Mouse (Mus musculus) liver, embryonic 15.5 days (tissue): ENCODE measurements at regions not wholly inside any gene's neighbourhood (a gene's known extent, or its start where the extent isn't known, plus 50 kb on each side); places are given as distances from the start of the nearest gene placed in this dataset.

Experiments used
- ATAC-seq: fragments of 200-750 bp; cut with Nextera tagmentation; 2 replicates; pipeline ENCODE4 v1.8.0; 2017; ENCODE audit warnings: moderate number of reproducible peaks, mild to moderate bottlenecking, moderate library complexity; ENCODE audit not compliant: insufficient read depth
- H3K27ac ChIP-seq: fragments of 300-500 bp; sonication (generic); replicated peaks from 2 replicates; pipeline ENCODE4 v1.5.1; 2015; ENCODE audit warnings: mild to moderate bottlenecking, inconsistent platforms
- H3K27me3 ChIP-seq: fragments of 300-500 bp; sonication (generic); 2 replicates; pipeline ENCODE4 v1.6.1; 2015; ENCODE audit warnings: mild to moderate bottlenecking, inconsistent platforms
- H3K36me3 ChIP-seq: fragments of 300-500 bp; sonication (generic); replicated peaks from 2 replicates; pipeline ENCODE4 v1.6.1; 2015; ENCODE audit warnings: moderate library complexity, mild to moderate bottlenecking, inconsistent platforms
- H3K4me1 ChIP-seq: fragments of 300-500 bp; sonication (generic); replicated peaks from 2 replicates; pipeline ENCODE4 v1.6.1; 2015; ENCODE audit warnings: inconsistent platforms
- H3K4me2 ChIP-seq: fragments of 300-500 bp; sonication (generic); 2 replicates; pipeline ENCODE4 v1.6.1; 2015; ENCODE audit warnings: moderate library complexity, mild to moderate bottlenecking, inconsistent platforms
- H3K4me3 ChIP-seq: fragments of 300-500 bp; sonication (generic); replicated peaks from 2 replicates; pipeline ENCODE4 v1.5.1; 2015; ENCODE audit warnings: mild to moderate bottlenecking, inconsistent platforms
- H3K9ac ChIP-seq: fragments of 300-500 bp; sonication (generic); 2 replicates; pipeline ENCODE4 v1.6.1; 2015; ENCODE audit warnings: moderate library complexity, mild to moderate bottlenecking, inconsistent platforms
- H3K9me3 ChIP-seq: fragments of 300-500 bp; sonication (generic); replicated peaks from 2 replicates; pipeline ENCODE4 v1.6.1; 2016; ENCODE audit warnings: inconsistent platforms
- WGBS: fragments of 180-500 bp; shearing (Covaris S2); methylation state at CpG from one replicate; pipeline ENCODE4 v1.1.7; 2015; ENCODE audit warnings: mixed read lengths; ENCODE audit not compliant: insufficient replicate concordance; 5-methylcytosine and 5-hydroxymethylcytosine counted together

DNA sequence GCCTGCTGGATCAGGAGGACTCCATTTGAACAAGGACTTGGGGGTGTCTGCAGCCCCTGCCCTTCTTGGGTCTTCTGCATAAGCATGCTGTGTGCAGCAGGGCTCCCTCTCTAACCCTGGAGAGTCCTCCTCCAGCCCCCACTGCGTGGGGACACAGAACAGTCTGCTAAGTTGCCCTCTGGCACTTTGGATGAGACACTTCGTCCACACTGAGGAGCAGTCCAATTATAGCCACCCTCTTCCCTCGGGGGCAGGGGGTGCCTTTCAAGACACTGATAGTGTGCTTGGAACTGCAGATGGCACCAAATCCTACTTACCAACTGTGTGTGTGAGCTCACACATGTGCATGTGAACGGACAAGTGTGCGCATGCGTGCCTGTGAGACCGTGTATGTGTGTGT lies 65.9 kb upstream of the Slc45a1 start:
- no peak overlapping the region for H3K4me2 ChIP-seq
- no peak overlapping the region for H3K4me3 ChIP-seq
- H3K9me3 ChIP-seq, result no peaks in the 10 kb centered on the region
- WGBS, result 67% methylated on average over 7 of the region's 7 CpGs
- no peaks in the 10 kb centered on the region for H3K36me3 ChIP-seq
- H3K9ac ChIP-seq, result no peak overlapping the region
- no peaks in the 10 kb centered on the region for H3K4me1 ChIP-seq
- H3K27me3 ChIP-seq, result no peaks in the 10 kb centered on the region
- no peak for ATAC-seq
- no peak overlapping the region for H3K27ac ChIP-seq

DNA sequence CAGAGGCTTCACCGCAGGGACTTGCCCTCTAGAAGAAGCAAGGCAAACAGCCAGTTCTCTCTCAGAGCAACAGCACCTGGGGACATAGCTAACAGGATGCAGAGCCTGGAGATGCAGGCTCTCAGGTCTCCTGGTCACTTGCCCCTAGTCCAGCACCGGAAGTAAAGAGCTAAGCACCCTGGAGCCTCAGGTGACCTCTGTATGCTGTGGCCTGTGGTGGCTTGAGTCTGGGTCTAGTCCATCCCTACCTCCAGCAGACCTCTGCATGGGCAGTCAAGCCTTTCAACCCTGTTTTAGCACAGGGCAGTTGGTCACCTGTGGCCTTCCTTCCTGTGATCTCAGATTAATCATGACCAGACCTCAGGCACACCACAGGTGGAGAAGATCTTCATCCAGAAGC lies 63.1 kb upstream of the Slc45a1 start:
- no peak overlapping the region for H3K4me3 ChIP-seq
- ATAC-seq, result no peak
- H3K4me1 ChIP-seq, result 0 out of 2 replicates have a peak, but pooled peaks cover under 1% of the 10 kb centered on the region
- H3K4me2 ChIP-seq, result no peak overlapping the region
- 63% methylated on average over 2 of the region's 2 CpGs for WGBS
- H3K27me3 ChIP-seq, result no peaks in the 10 kb centered on the region
- no peak overlapping the region for H3K9ac ChIP-seq
- H3K27ac ChIP-seq, result no peak overlapping the region
- H3K36me3 ChIP-seq, result no peaks in the 10 kb centered on the region
- no peaks in the 10 kb centered on the region for H3K9me3 ChIP-seq

GRCm38 (mm10) chr4:150713291-150713690 lies 61.3 kb upstream of the Slc45a1 start:
- H3K4me1 ChIP-seq, result peaks cover 5% of the 10 kb centered on the region
- no peak overlapping the region for H3K9ac ChIP-seq
- H3K4me2 ChIP-seq, result no peak overlapping the region
- 14% methylated on average over 5 of the region's 5 CpGs for WGBS
- ATAC-seq, result no peak
- H3K9me3 ChIP-seq, result no peaks in the 10 kb centered on the region
- no peaks in the 10 kb centered on the region for H3K27me3 ChIP-seq
- no peak overlapping the region for H3K27ac ChIP-seq
- H3K36me3 ChIP-seq, result no peaks in the 10 kb centered on the region
- H3K4me3 ChIP-seq, result no peak overlapping the region

DNA sequence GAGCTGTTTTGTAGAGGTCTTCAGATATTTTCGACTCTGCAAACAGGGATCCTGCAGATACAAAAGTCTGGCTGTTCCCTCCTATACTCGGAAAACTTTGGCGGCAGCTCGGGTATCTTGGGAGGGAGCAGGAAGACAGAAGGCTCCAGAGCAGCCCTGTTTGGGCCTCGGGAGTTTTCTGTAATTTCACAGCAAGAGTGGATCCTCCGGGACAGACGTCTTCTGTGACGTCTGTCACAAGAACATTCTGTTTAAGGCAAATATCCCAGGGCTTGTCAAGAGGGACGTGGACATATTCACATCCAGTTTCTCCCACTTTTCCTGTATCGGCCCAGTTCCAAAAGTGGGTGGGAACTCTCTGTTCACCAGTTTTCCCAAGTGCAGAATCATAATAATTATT lies 60.9 kb upstream of the Slc45a1 start:
- Histone ChIP-seq H3K9ac (no peak overlapping the region), H3K9me3 (no peaks in the 10 kb centered on the region), H3K4me1 (peaks cover 9% of the 10 kb centered on the region), H3K27ac (no peak overlapping the region), H3K36me3 (no peaks in the 10 kb centered on the region), H3K4me3 (no peak overlapping the region), H3K27me3 (no peaks in the 10 kb centered on the region), H3K4me2 (no peak overlapping the region)
- 46% methylated on average over 10 of the region's 10 CpGs for WGBS
- no peak for ATAC-seq

- H3K27ac ChIP-seq, result no peak overlapping the region
- no peaks in the 10 kb centered on the region for H3K9me3 ChIP-seq
- no peak overlapping the region for H3K4me3 ChIP-seq
- WGBS, result 88% methylated on average over 6 of the region's 6 CpGs
- H3K4me2 ChIP-seq, result no peak overlapping the region
- H3K9ac ChIP-seq, result no peak overlapping the region
- peaks cover 12% of the 10 kb centered on the region for H3K4me1 ChIP-seq
- H3K36me3 ChIP-seq, result no peaks in the 10 kb centered on the region
- H3K27me3 ChIP-seq, result no peaks in the 10 kb centered on the region
- ATAC-seq, result no peak
These were observed 59.7 kb upstream of the Slc45a1 start for GRCm38 (mm10) chr4:150711646-150712045.

GRCm38 (mm10) chr4:150709391-150710130 lies 57.6 kb upstream of the Slc45a1 start:
- H3K36me3 ChIP-seq, result no peaks in the 10 kb centered on the region
- H3K4me2 ChIP-seq, result no peak overlapping the region
- H3K4me1 ChIP-seq, result peaks cover 12% of the 10 kb centered on the region
- no peaks in the 10 kb centered on the region for H3K27me3 ChIP-seq
- H3K4me3 ChIP-seq, result no peak overlapping the region
- 45% methylated on average over 11 of the region's 11 CpGs for whole genome bisulfite sequencing
- no peak overlapping the region for H3K9ac ChIP-seq
- no peak overlapping the region for H3K27ac ChIP-seq
- no peak for ATAC-seq
- no peaks in the 10 kb centered on the region for H3K9me3 ChIP-seq

DNA sequence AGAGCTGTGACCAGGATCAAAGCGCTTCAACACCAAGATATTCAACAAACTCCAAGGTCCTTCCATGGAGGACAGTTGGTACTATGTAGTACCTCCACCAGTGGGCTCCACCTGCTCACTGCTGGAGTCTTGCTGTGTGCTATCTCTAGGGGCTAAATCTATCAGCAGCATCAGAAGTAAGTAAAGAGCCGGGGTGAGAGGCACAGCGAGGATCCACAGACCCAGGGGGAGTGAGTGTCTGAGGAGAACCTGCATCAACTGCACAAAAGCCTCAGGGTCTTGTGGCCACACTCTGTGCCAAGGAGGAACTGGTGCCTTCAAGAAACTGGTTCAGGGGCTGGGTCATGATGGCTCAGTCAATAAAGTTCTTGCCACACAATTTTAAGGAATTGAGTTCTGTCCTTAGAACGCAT lies 56.6 kb upstream of the Slc45a1 start:
- no peak for ATAC-seq
- Histone ChIP-seq H3K4me1 (peaks cover 12% of the 10 kb centered on the region), H3K27ac (0 out of 2 replicates have a peak overlapping the region, but pooled peaks have one; percentile 77), H3K4me3 (no peak overlapping the region), H3K36me3 (no peaks in the 10 kb centered on the region), H3K27me3 (no peaks in the 10 kb centered on the region), H3K9me3 (no peaks in the 10 kb centered on the region), H3K9ac (no peak overlapping the region), H3K4me2 (no peak overlapping the region)
- WGBS, result 57% methylated on average over 4 of the region's 4 CpGs

DNA sequence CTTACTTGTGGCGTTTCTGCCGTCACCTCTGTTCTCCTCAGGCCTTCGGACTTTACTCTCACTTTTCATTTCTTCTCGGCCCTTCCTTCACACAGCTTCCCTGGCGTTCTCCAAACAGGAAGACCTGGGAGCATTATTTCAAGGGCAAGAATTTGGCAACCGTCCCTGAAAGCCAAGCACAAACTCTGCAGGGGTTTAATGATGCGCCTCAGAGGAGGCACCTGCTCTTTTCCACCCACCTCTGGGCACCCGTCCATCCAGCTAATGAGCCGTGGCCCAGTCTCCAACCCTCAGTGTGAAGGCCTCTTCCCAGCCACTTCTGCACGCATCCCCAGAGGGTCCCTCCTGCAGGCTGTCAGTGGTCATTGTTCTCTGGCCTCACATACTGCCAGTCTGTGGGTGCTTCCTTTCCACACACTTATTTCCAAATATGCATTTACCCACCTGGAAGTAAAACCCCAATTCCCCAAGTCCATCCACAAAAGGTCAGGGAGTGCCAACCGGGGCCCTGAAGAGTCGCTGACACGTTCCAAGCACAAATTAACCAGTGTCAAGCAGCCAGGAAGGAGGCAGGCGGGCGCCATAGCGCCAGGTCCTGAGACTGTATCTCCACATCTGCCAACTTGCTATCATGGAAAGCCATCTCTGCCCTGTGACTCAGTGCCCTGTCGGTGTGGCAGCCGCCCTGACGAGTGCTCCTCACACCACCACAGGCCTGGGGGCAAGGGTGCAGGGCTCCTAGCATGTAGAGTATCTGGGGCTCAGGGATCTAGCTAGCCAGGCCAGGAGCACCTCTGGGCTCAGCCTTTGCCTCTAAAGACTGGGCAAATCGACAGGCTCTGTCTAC lies 56.0 kb upstream of the Slc45a1 start:
- WGBS, result 62% methylated on average over 20 of the region's 20 CpGs
- H3K4me2 ChIP-seq, result no peak overlapping the region
- H3K27ac ChIP-seq, result peak overlapping the region; percentile 77
- H3K36me3 ChIP-seq, result no peaks in the 10 kb centered on the region
- H3K4me3 ChIP-seq, result no peak overlapping the region
- no peak for ATAC-seq
- H3K27me3 ChIP-seq, result no peaks in the 10 kb centered on the region
- peaks cover 12% of the 10 kb centered on the region for H3K4me1 ChIP-seq
- no peak overlapping the region for H3K9ac ChIP-seq
- H3K9me3 ChIP-seq, result no peaks in the 10 kb centered on the region

- H3K9ac ChIP-seq, result no peak overlapping the region
- H3K4me2 ChIP-seq, result no peak overlapping the region
- H3K4me3 ChIP-seq, result no peak overlapping the region
- H3K36me3 ChIP-seq, result no peaks in the 10 kb centered on the region
- peaks cover 12% of the 10 kb centered on the region for H3K4me1 ChIP-seq
- peak; percentile 75 for ATAC-seq
- 41% methylated on average over 19 of the region's 19 CpGs for WGBS
- H3K9me3 ChIP-seq, result no peaks in the 10 kb centered on the region
- no peaks in the 10 kb centered on the region for H3K27me3 ChIP-seq
- H3K27ac ChIP-seq, result peak overlapping the region; percentile 77
These were observed 55.1 kb upstream of the Slc45a1 start for GRCm38 (mm10) chr4:150706793-150707724.

DNA sequence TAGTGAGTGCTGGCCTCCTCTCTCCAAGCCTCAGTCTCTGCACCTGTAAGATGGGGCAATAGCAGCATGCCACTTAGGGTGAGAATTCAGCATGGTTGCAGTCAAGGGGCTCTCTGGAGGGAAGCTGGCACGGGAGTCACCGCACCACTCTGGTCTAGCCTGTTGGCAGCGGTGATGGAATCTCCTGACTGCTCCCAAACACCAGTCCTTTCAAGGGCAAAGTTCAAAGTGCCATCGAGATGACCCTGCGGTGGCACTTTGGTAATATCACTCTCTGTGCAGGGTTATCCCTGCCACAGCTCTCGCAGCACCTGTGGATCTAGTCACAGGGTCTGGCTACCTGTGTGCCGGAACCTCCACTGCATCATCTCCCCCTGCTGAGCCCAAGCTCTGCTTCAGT lies 54.3 kb upstream of the Slc45a1 start:
- Histone ChIP-seq H3K27ac (peak overlapping the region; percentile 54), H3K4me3 (no peak overlapping the region), H3K4me1 (peaks cover 12% of the 10 kb centered on the region), H3K27me3 (no peaks in the 10 kb centered on the region), H3K9ac (no peak overlapping the region), H3K36me3 (no peaks in the 10 kb centered on the region), H3K9me3 (no peaks in the 10 kb centered on the region), H3K4me2 (no peak overlapping the region)
- 72% methylated on average over 7 of the region's 7 CpGs for WGBS
- 0 out of 2 replicates have a peak, but pooled peaks have one; percentile 6 for ATAC-seq

GRCm38 (mm10) chr4:150703266-150703665 lies 51.3 kb upstream of the Slc45a1 start:
- Histone ChIP-seq H3K9ac (no peak overlapping the region), H3K4me3 (no peak overlapping the region), H3K4me2 (no peak overlapping the region), H3K9me3 (no peaks in the 10 kb centered on the region), H3K27ac (no peak overlapping the region), H3K36me3 (no peaks in the 10 kb centered on the region), H3K27me3 (no peaks in the 10 kb centered on the region), H3K4me1 (peaks cover 7% of the 10 kb centered on the region)
- no peak for ATAC-seq
- 69% methylated on average over 5 of the region's 5 CpGs for WGBS
